Mouse (Mus musculus) intestine, embryonic 15.5 days (tissue): Measurements from ENCODE around the gene Gtf2f2. TPM values are rescaled to one million over a fixed set of nuclear protein-coding genes. Genes with fewer than 3 reads are reported as not detected.
A peak's percentile ranks its signal among the peaks of the same experiment; 100 is the strongest.

Experiments
- ATAC-seq: fragments of 200-750 bp; cut with Nextera tagmentation; 2 replicates; pipeline ENCODE4 v1.8.0; 2017; ENCODE audit warnings: moderate TSS enrichment, moderate library complexity
- H3K27ac ChIP-seq: fragments of 300-500 bp; sonication (generic); 2 replicates; pipeline ENCODE4 v1.5.1; 2015; ENCODE audit warnings: mild to moderate bottlenecking, inconsistent platforms
- H3K27me3 ChIP-seq: fragments of 300-500 bp; sonication (generic); replicated peaks from 2 replicates; pipeline ENCODE4 v1.6.1; 2015; ENCODE audit warnings: inconsistent platforms
- H3K36me3 ChIP-seq: fragments of 300-500 bp; sonication (generic); 2 replicates; pipeline ENCODE4 v1.6.1; 2015; ENCODE audit warnings: inconsistent platforms
- H3K4me1 ChIP-seq: fragments of 300-500 bp; sonication (generic); replicated peaks from 2 replicates; pipeline ENCODE4 v1.6.1; 2015; ENCODE audit warnings: inconsistent platforms
- H3K4me2 ChIP-seq: fragments of 300-500 bp; sonication (generic); replicated peaks from 2 replicates; pipeline ENCODE4 v1.6.1; 2015; ENCODE audit warnings: mild to moderate bottlenecking, inconsistent platforms
- H3K4me3 ChIP-seq: fragments of 300-500 bp; sonication (generic); replicated peaks from 2 replicates; pipeline ENCODE4 v1.5.1; 2015; ENCODE audit warnings: inconsistent platforms
- H3K9ac ChIP-seq: fragments of 300-500 bp; sonication (generic); 2 replicates; pipeline ENCODE4 v1.6.1; 2015; ENCODE audit warnings: inconsistent platforms
- H3K9me3 ChIP-seq: fragments of 300-500 bp; sonication (generic); 2 replicates; pipeline ENCODE4 v1.6.1; 2016; ENCODE audit warnings: inconsistent platforms
- WGBS: fragments of 180-500 bp; shearing (Covaris S2); methylation state at CpG from one replicate; pipeline ENCODE4 v1.1.7; 2015; 5-methylcytosine and 5-hydroxymethylcytosine counted together
- polyA plus RNA-seq: library from polyadenylated mRNA; unstranded; fragments of >200 nt; fragmentation: Nextera tagmentation; extraction: Ambion mirVana; gene quantifications from 2 replicates; pipeline ENCODE4 v1.2.1, GENCODE M21; 2015

Gtf2f2 gene
- polyA plus RNA-seq = 34.7 and 37.2 TPM in 2 replicates

DNA sequence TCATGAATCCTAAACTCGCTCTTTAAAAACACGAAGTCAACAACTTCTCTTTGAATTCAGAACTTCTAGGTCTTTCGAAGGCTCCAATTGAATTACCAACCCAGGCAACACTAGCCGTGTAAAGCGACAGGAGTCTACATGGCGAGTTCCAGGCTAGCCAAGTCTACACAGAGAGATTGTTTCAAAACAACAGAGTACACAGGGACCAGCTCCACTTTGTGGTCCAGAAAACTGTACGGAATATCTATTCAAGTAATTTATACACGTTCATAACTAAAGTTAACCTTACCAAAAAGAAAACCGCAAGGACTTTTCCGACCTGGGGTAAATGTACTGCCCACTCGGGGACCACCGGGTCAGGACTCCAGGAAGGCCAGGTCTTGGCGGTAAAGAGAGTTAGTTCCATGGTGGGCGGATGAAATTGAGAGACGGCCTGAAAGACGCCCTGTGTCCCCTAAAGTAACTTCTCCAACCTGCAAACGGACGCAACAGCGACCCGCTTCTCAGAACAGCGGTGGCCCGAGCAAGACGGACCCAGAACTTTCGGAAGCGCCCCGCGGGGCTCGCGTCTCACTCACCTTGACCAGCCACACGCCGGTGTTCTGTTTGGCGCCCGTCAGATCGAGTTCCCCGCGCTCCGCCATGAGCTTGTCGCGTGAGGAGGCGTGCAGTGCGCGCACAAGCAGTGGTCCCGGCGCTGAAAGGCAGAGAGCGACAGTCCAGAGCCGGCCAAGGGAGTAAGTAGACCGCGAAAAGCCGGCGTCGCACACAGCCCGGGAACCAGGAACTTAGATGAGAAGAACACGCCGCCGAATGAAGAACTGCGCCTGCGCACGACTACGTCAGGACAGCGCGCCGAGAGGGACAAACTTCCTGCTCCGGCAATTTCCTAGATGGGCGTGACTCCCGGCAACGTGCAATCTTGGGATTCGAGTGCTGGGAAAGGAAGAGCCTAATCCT is at the start of gene Gtf2f2:
Gtf2f2 (minus strand) TSS at position 764 of the 960 bp plus-strand sequence.
- Histone ChIP-seq H3K4me1 (0 out of 2 replicates have a peak, but pooled peaks cover 8% of the 10 kb centered on the region), H3K4me2 (peak within 1 kb of the TSS; percentile 59), H3K36me3 (no peaks in the 10 kb centered on the region), H3K27ac (peak within 1 kb of the TSS; percentile 73), H3K4me3 (peak within 1 kb of the TSS; percentile 88), H3K9ac (peak within 1 kb of the TSS; percentile 79), H3K27me3 (no peaks in the 10 kb centered on the region), H3K9me3 (no peaks in the 10 kb centered on the region)
- 1% methylated on average over 67 of the region's 67 CpGs for WGBS
- ATAC-seq = peak; percentile 96

DNA sequence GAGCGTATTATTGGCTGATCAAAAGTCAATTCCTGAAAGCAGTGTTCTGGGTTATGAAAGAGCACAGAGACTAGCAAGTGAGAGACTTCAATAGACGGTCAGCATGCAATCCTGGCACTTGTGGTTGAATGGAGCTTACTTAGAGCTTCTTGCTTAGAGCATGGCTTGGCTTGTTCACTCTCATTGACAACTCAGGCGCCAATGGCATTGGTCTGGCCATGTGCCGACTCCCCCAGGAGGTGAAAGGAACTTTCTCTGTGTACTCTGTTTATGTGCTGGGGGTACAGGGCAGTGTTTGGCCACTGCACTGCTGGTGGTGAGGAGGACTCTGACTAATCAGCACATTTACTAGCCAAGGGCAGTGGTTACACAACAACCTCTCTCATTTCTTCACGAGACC is 48.8 kb upstream of the Gtf2f2 start:
- no peaks in the 10 kb centered on the region for H3K27me3 ChIP-seq
- no peak overlapping the region for H3K9ac ChIP-seq
- no peaks in the 10 kb centered on the region for H3K4me1 ChIP-seq
- H3K27ac ChIP-seq = no peak overlapping the region
- no peak overlapping the region for H3K4me2 ChIP-seq
- WGBS = 78% methylated on average over 5 of the region's 5 CpGs
- no peaks in the 10 kb centered on the region for H3K36me3 ChIP-seq
- H3K9me3 ChIP-seq = no peaks in the 10 kb centered on the region
- ATAC-seq = no peak
- H3K4me3 ChIP-seq = no peak overlapping the region

DNA sequence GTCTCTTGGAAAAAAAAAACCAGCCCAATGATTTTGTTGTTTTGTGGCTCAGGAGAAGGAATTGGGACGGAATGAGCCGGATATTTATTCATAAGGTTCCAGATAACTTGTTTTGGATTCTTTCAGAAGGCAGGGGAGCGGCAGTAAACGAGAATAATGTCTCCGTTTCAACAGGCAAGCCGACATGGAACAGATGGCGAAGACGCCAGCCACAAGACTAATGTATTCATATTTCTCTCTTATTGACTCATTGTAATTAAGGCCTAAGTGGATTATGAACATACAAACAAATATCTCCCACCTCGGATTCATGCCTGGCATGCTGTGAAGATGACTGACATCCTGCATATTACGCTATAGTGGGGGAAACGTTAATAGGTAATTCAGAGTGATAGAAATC is 43.1 kb upstream of the Gtf2f2 start:
- WGBS = 73% methylated on average over 11 of the region's 11 CpGs
- H3K27me3 ChIP-seq = no peaks in the 10 kb centered on the region
- H3K9me3 ChIP-seq = no peaks in the 10 kb centered on the region
- no peaks in the 10 kb centered on the region for H3K4me1 ChIP-seq
- no peak overlapping the region for H3K27ac ChIP-seq
- H3K4me2 ChIP-seq = no peak overlapping the region
- no peak for ATAC-seq
- H3K36me3 ChIP-seq = no peaks in the 10 kb centered on the region
- no peak overlapping the region for H3K9ac ChIP-seq
- H3K4me3 ChIP-seq = no peak overlapping the region

DNA sequence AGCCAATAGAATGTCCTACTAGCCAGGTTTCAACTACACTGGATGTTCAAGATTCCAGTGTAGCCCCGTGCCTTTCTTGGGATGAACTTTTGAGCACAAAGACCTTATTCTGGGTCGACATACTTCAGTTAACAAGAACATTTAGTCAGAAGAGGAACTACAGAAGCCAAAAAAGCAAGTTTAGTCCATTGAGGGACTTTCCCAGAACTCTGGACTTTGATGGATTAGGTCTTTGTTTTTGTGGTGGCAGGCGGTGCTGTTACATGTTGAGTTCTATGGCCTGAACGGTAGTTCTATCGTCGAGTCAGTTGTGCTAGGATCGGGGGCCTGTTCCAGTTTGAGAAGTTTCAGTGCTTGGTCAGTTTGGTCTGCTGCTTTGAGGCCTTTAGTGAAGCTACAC is 41.3 kb upstream of the Gtf2f2 start:
- Histone ChIP-seq H3K9me3 (no peaks in the 10 kb centered on the region), H3K36me3 (no peaks in the 10 kb centered on the region), H3K4me3 (no peak overlapping the region), H3K4me1 (no peaks in the 10 kb centered on the region), H3K27me3 (no peaks in the 10 kb centered on the region), H3K9ac (no peak overlapping the region), H3K4me2 (no peak overlapping the region), H3K27ac (no peak overlapping the region)
- no peak for ATAC-seq
- 77% methylated on average over 7 of the region's 7 CpGs for WGBS

DNA sequence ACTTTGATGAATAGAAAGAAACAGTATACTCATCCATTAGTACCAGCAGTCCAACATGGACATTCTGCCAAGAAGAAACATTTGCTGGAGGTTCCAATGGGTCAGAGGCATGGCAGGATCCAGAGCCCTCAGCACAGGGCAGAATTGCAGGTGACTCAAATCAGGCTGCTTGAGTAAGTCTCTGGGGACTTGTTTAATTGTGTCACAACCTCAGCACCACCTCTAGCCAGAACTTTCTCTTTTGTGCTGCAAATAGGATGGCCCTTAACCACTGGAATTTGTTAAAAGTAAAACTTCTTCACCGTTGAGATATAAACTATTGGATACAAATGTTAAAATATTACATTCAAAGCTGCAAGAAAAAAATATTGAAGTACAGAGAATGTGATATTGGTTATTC is 35.1 kb upstream of the Gtf2f2 start:
- Histone ChIP-seq H3K4me2 (no peak overlapping the region), H3K27ac (no peak overlapping the region), H3K36me3 (no peaks in the 10 kb centered on the region), H3K4me3 (no peak overlapping the region), H3K27me3 (no peaks in the 10 kb centered on the region), H3K9me3 (no peaks in the 10 kb centered on the region), H3K9ac (no peak overlapping the region), H3K4me1 (no peaks in the 10 kb centered on the region)
- no peak for ATAC-seq
- 51% methylated on average over 1 of the region's 1 CpGs for WGBS

DNA sequence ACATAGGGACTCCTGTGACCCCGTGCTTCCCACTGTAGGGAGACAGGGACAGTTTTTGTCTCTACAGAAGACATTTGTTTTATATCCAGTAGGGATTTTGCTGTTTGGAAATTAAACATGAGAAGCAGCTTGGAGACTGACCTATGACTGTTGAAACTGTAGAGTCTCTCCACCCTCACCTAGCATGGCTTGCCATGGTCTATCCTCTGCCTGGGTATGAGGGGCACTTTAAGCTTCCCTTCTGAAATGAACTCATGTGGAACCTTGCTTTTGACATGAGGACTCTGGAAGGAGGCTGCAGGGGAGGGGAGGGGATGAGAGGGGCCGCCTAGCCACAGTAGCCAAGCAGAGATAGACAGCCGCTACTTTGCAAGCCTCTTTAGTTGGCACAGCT is 33.5 kb upstream of the Gtf2f2 start:
- no peaks in the 10 kb centered on the region for H3K36me3 ChIP-seq
- no peak overlapping the region for H3K27ac ChIP-seq
- WGBS = 63% methylated on average over 3 of the region's 3 CpGs
- ATAC-seq = no peak
- no peak overlapping the region for H3K4me3 ChIP-seq
- no peaks in the 10 kb centered on the region for H3K4me1 ChIP-seq
- no peak overlapping the region for H3K4me2 ChIP-seq
- H3K9me3 ChIP-seq = no peaks in the 10 kb centered on the region
- H3K9ac ChIP-seq = no peak overlapping the region
- H3K27me3 ChIP-seq = no peaks in the 10 kb centered on the region

DNA sequence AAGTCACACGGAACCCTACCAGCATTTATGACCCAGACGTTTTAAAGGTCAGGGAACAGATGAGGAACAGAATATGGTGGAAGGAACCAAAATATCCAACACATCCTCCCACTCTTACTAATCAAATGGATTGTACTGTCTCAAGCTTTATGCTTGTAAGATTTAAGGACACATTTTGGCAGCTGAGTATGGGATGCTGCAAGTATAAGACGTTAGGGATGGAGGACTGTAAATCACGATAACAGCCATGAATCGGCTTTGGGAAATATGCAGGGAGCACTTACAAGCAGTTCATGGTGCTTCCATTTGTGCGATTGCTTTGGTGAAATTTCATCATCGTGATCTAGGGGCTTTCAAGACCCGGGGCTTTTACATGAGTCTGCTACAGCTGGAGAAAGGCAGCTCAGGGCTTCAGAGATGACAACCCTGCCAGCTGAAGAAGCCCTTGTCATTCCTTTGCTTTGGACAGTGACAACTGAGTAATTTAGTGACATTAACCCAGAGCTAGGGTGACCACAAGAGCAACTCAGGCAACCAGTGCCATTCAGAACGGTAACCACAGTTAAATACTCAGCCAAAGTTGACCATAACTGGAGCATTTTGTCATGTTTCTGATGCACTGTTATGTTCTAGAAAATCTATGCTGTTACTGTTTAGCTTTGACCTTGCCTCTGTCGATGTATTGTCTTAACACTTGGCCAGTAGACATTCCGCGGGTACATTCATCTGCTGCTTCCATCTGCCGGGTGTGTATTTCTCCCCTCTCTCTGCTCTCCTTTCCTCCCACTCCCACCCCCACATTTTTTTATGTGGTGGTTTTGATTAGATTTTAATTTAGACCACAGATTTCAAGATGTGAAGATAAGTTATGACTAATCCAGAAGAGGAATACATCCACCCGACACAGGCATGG is 32.8 kb upstream of the Gtf2f2 start:
- WGBS = 79% methylated on average over 14 of the region's 14 CpGs
- H3K27me3 ChIP-seq = no peaks in the 10 kb centered on the region
- H3K27ac ChIP-seq = no peak overlapping the region
- no peak for ATAC-seq
- H3K9me3 ChIP-seq = no peaks in the 10 kb centered on the region
- H3K4me2 ChIP-seq = no peak overlapping the region
- H3K36me3 ChIP-seq = no peaks in the 10 kb centered on the region
- no peak overlapping the region for H3K9ac ChIP-seq
- H3K4me1 ChIP-seq = no peaks in the 10 kb centered on the region
- no peak overlapping the region for H3K4me3 ChIP-seq

DNA sequence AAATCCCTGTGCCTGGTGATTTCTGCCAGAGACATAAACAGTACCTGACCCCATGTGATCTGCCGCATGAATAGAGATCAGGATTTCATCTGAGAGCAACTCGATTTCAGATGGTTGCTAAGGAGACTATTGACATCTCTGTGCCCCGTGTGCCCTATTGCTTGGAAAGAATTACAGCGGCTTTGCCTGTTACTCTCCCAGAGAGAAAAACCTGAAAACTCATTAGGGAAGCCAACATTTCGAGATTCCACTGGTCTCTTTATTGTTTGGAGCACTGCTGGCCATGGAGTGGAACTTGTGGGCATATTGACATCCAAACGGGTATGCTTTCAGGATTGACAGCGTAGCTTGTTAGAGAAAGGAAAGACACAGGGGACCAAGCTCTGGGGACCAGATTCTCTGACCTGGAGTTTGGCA is 22.6 kb upstream of the Gtf2f2 start:
- ATAC-seq = no peak
- no peaks in the 10 kb centered on the region for H3K27me3 ChIP-seq
- WGBS = 26% methylated on average over 7 of the region's 7 CpGs
- H3K36me3 ChIP-seq = no peaks in the 10 kb centered on the region
- H3K9me3 ChIP-seq = no peaks in the 10 kb centered on the region
- H3K9ac ChIP-seq = no peak overlapping the region
- H3K4me1 ChIP-seq = no peaks in the 10 kb centered on the region
- no peak overlapping the region for H3K4me2 ChIP-seq
- no peak overlapping the region for H3K4me3 ChIP-seq
- H3K27ac ChIP-seq = no peak overlapping the region

DNA sequence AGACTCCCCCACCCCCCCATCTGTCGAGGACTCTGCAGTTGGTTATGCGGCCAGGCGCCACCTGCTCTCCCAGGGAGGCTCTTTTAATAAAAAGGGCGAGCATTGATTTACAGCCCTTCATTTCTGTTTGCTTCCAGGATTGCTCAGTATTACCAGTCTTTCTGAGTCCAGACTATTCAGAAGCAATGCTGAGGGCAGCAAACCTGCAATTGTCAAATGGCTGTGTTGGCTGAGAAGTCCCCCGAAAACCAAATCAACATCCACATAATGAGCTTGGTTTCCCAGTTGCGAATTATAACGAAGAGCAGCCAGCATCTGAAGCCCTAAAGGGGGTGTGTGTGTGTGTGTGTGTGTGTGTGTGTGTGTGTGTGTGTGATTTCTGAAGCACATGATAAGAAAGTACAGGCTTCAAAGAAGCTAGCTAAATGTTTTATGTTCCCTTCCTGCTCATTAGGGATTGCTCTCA is 22.0 kb upstream of the Gtf2f2 start:
- ATAC-seq = peak; percentile 51; the same call in 1 of the 2 replicates
- 34% methylated on average over 7 of the region's 7 CpGs for WGBS
- no peak overlapping the region for H3K4me2 ChIP-seq
- no peaks in the 10 kb centered on the region for H3K9me3 ChIP-seq
- no peaks in the 10 kb centered on the region for H3K36me3 ChIP-seq
- H3K27ac ChIP-seq = no peak overlapping the region
- no peaks in the 10 kb centered on the region for H3K4me1 ChIP-seq
- H3K4me3 ChIP-seq = no peak overlapping the region
- H3K27me3 ChIP-seq = no peaks in the 10 kb centered on the region
- H3K9ac ChIP-seq = no peak overlapping the region

DNA sequence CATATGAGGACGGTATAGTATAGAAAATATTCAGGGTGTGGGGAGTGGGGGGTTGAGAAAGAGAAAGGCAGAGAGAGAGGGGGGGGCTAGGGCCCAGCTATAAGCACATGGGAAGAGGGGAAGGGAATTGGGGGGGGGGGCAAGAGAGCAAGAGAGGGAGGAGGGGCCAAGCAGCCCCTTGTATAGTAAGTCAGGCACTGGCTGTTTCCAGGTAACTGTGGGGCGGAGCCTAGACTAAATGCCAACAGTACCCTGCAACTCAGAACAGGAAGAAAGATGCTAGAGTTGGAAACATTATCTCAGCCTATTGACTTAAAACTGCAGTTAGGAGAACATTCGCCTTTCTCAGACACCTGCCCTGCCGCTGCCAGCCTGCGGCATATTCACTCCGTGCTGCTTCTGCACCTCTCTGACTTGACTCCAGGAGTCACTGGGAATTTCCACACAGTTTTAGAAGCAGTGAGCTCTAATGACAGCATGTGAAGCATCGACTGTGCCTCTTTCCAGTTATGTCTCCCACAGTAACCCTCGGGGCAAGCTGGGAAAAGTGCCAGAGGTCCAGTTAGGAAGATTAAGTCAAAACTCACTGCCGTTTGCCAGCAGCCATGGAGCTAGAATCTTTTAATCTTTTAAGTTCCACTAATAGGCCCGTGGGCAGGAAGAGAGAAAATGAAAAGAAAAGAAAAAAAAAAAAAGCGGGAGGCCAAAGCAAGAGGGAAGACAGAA is 20.6 kb upstream of the Gtf2f2 start:
- Histone ChIP-seq H3K4me1 (no peaks in the 10 kb centered on the region), H3K4me3 (no peak overlapping the region), H3K9ac (no peak overlapping the region), H3K27me3 (no peaks in the 10 kb centered on the region), H3K27ac (no peak overlapping the region), H3K4me2 (no peak overlapping the region), H3K36me3 (no peaks in the 10 kb centered on the region), H3K9me3 (no peaks in the 10 kb centered on the region)
- 45% methylated on average over 11 of the region's 11 CpGs for WGBS
- ATAC-seq = no peak

DNA sequence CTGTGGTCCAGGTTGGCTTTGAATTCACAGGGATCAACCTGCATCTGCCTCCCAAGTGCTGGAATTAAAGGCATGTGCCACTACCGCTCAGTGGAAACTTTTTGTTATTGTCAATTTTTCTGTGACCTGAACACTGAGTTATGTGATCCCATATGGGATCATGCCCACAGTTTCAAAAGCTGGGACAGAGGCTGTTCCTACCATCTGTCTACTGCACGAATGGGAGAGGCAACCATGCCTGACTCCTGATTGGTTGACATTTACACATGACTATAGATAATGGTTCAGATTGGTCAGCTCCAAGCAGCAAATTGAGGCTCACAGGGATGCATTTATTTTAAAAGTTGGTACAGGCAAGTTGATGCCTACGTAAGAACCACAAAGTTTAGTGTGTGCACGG is 14.0 kb upstream of the Gtf2f2 start:
- no peak overlapping the region for H3K4me2 ChIP-seq
- no peak overlapping the region for H3K27ac ChIP-seq
- H3K27me3 ChIP-seq = no peaks in the 10 kb centered on the region
- ATAC-seq = no peak
- no peak overlapping the region for H3K4me3 ChIP-seq
- H3K9ac ChIP-seq = no peak overlapping the region
- 81% methylated on average over 4 of the region's 4 CpGs for WGBS
- no peaks in the 10 kb centered on the region for H3K9me3 ChIP-seq
- H3K36me3 ChIP-seq = no peaks in the 10 kb centered on the region
- H3K4me1 ChIP-seq = no peaks in the 10 kb centered on the region
